Comparison of ENCODE assay signal across 37 mouse cellular contexts in genomic region chr15:84097536-84097935, GRCm38 (mm10). TPM values are rescaled to one million over a fixed set of nuclear protein-coding genes. Genes with fewer than 3 reads are reported as not detected.
"Had no signal": no experiment of that assay in that cellular context is flagged by ENCODE, and none has a peak within 500 bp of the region (broad histone marks: within the 10 kb centered on the region; RNA-seq: fewer than 3 reads in every experiment).

No protein-coding gene starts in this region.

RNA-seq across cellular contexts. Expression of gene Sult4a1, which starts 8.0 kb away (rescaled TPM):
- total RNA-seq: gastrocnemius, adult 2 months; gastrocnemius, postnatal 25 days; gastrocnemius, postnatal 4 days; granulocyte monocyte progenitor cell, adult 5-6 weeks; heart, postnatal 10 days; heart, postnatal 25 days; hematopoietic stem cell, adult 5-6 weeks had no signal

RNA-seq across cellular contexts. Expression of gene Pnpla5, which starts 25.4 kb away (rescaled TPM):
- total RNA-seq: gastrocnemius, postnatal 10 days; gastrocnemius, postnatal 25 days; gastrocnemius, postnatal 4 days; granulocyte monocyte progenitor cell, adult 5-6 weeks; heart, adult 18-20 months; heart, adult 8-10 months; heart, postnatal 10 days; heart, postnatal 25 days; hematopoietic stem cell, adult 5-6 weeks; hindbrain, postnatal 0 days; layer of hippocampus, adult 18-20 months; layer of hippocampus, adult 8-10 months; layer of hippocampus, postnatal 14 days; layer of hippocampus, postnatal 36 days; left cerebral cortex, adult 18-20 months; left cerebral cortex, adult 8-10 months; left cerebral cortex, postnatal 10 days; left cerebral cortex, postnatal 25 days had no signal
- polyA plus RNA-seq: heart, embryonic 10.5 days; heart, embryonic 12.5 days; heart, embryonic 14.5 days; heart, embryonic 16.5 days; hindbrain, embryonic 11.5 days; hindbrain, embryonic 13.5 days; hindbrain, embryonic 15.5 days; hindbrain, postnatal 0 days; intestine, embryonic 14.5 days; intestine, embryonic 16.5 days; kidney, embryonic 15.5 days; kidney, postnatal 0 days; limb, embryonic 10.5 days; limb, embryonic 12.5 days; limb, embryonic 14.5 days; liver, embryonic 11.5 days; liver, embryonic 13.5 days; liver, embryonic 15.5 days had no signal

RNA-seq across cellular contexts. Expression of gene Efcab6, which starts 32.4 kb away (rescaled TPM):
- total RNA-seq: granulocyte monocyte progenitor cell, adult 5-6 weeks; heart, adult 8-10 months; heart, postnatal 10 days; heart, postnatal 25 days; hematopoietic stem cell, adult 5-6 weeks had no signal
- polyA plus RNA-seq: heart, embryonic 10.5 days; heart, embryonic 12.5 days; large intestine, adult 2 months; limb, embryonic 10.5 days; liver, embryonic 11.5 days; liver, embryonic 13.5 days; liver, embryonic 15.5 days had no signal
